Mouse (Mus musculus) 3134 (cell line): ENCODE measurements around the gene Gm28308.
A peak's percentile ranks its signal among the peaks of the same experiment; 100 is the strongest.

Experiments used
- DNase-seq: peaks from one replicate; pipeline ENCODE4 v3.0.0-alpha.2; 2011; ENCODE audit warnings: low spot score; ENCODE audit not compliant: insufficient read length; ENCODE audit errors: extremely low read depth

Gm28308 gene

GRCm38 (mm10) chr6:52221337-52221992, 8.3 kb upstream of the Gm28308 start, which contains the start of gene Hoxa7:
Hoxa7 (minus strand) TSS chr6:52221854.
- DNase-seq: peak; percentile 83

GRCm38 (mm10) chr6:52220865-52221310, 7.7 kb upstream of the Gm28308 start:
- DNase-seq: no peak

- DNase-seq: no peak
These were observed 7.1 kb upstream of the Gm28308 start for GRCm38 (mm10) chr6:52220003-52220864.

- DNase-seq: no peak
These were observed 6.2 kb upstream of the Gm28308 start for GRCm38 (mm10) chr6:52219234-52219942.

GRCm38 (mm10) chr6:52218643-52219215, 5.6 kb upstream of the Gm28308 start:
- DNase-seq: no peak

- no peak for DNase-seq
These were observed 4.9 kb upstream of the Gm28308 start for GRCm38 (mm10) chr6:52217895-52218642.

- DNase-seq: no peak
These were observed 4.3 kb upstream of the Gm28308 start for GRCm38 (mm10) chr6:52217459-52217768.

- DNase-seq: no peak
These were observed 3.7 kb upstream of the Gm28308 start for GRCm38 (mm10) chr6:52216691-52217458.

- DNase-seq: no peak
These were observed 2.8 kb upstream of the Gm28308 start for GRCm38 (mm10) chr6:52215771-52216535.

GRCm38 (mm10) chr6:52215070-52215469, 1.9 kb upstream of the Gm28308 start:
- DNase-seq: no peak

GRCm38 (mm10) chr6:52214271-52214670, 1.1 kb upstream of the Gm28308 start:
- no peak for DNase-seq

GRCm38 (mm10) chr6:52212556-52213118, 502 bp downstream of the Gm28308 start:
- DNase-seq: peak; percentile 78

- DNase-seq: no peak
These were observed 1.2 kb downstream of the Gm28308 start for GRCm38 (mm10) chr6:52211961-52212360.

GRCm38 (mm10) chr6:52211170-52211935, 1.8 kb downstream of the Gm28308 start:
- DNase-seq: peak; percentile 84

- no peak for DNase-seq
These were observed 3.5 kb downstream of the Gm28308 start for GRCm38 (mm10) chr6:52209685-52210046.

- no peak for DNase-seq
These were observed 4.1 kb downstream of the Gm28308 start for GRCm38 (mm10) chr6:52208868-52209684.
